Mouse (Mus musculus): ENCODE results near the gene Sec63. TPM values are rescaled to one million over a fixed set of nuclear protein-coding genes. Genes with fewer than 3 reads are reported as not detected.

Sec63 gene
- polyA plus RNA-seq (2012; fragmentation: generic; extraction: Trizol) = 22.1 TPM
- long read RNA-seq, experiment 1, partial matches to known transcripts = 11 of 12 reads
- long read RNA-seq, experiment 1, other reads (novel, unspliced or antisense) = 1 of 12 reads
- long read RNA-seq, experiment 2, full-length matches to known transcripts = 9 of 14 reads
- long read RNA-seq, experiment 2, partial matches to known transcripts = 3 of 14 reads
- long read RNA-seq, experiment 2, other reads (novel, unspliced or antisense) = 2 of 14 reads

GRCm38 (mm10) chr10:42760999-42761900 lies at the start of gene Sec63:
Gene Sec63 (plus strand): TSS chr10:42761496.
- TF ChIP-seq CEBPB (IDR thresholded peaks at IDR 0.05; ENCODE audit: low read depth) (no peak), USF1 (IDR thresholded peaks at IDR 0.05; ENCODE audit: low read depth) (no peak), MYOD1 (IDR thresholded peaks at IDR 0.05; ENCODE audit: control insufficient read depth, insufficient read length, low read depth) (no peak), MAX (IDR thresholded peaks at IDR 0.05) (peak; percentile 58)
- peak within 1 kb of the TSS; percentile 90 for H3ac ChIP-seq (ENCODE audit: control insufficient read depth, insufficient read length, low read depth)

GRCm38 (mm10) chr10:42714676-42715075 lies 46.6 kb upstream of the Sec63 start:
- Histone ChIP-seq H3K79me2 (ENCODE audit: control insufficient read depth, insufficient read depth) (no peaks in the 10 kb centered on the region), H3K27me3 (ENCODE audit: control insufficient read depth, insufficient read depth, insufficient read length) (peaks cover 4% of the 10 kb centered on the region), H3ac (ENCODE audit: control insufficient read depth, insufficient read length, low read depth) (no peak overlapping the region), H3K79me3 (ENCODE audit: low read depth) (no peaks in the 10 kb centered on the region), H3K4me3 (ENCODE audit: insufficient read depth, poor library complexity, severe bottlenecking) (no peak overlapping the region), H3K36me3 (ENCODE audit: control insufficient read depth, insufficient read depth) (no peaks in the 10 kb centered on the region)
- no peak for TF ChIP-seq MYOD1 (IDR thresholded peaks at IDR 0.05; ENCODE audit: control insufficient read depth, insufficient read length, low read depth)
- no peak for TF ChIP-seq FOSL1 (IDR thresholded peaks at IDR 0.05; ENCODE audit: insufficient read depth, low read length, poor library complexity, severe bottlenecking)
- no peak for TF ChIP-seq MYOG (IDR thresholded peaks at IDR 0.05; ENCODE audit: control insufficient read depth, extremely low read depth, insufficient read length)
- no peak for TF ChIP-seq MAX (IDR thresholded peaks at IDR 0.05)
- no peak for TF ChIP-seq CTCF (IDR thresholded peaks at IDR 0.05; ENCODE audit: control insufficient read depth, insufficient read depth, insufficient read length)
- no peak for TF ChIP-seq CEBPB (IDR thresholded peaks at IDR 0.05; ENCODE audit: low read depth)
- TF ChIP-seq USF1 (IDR thresholded peaks at IDR 0.05; ENCODE audit: low read depth) = no peak

More at GRCm38 (mm10) chr10:42760999-42761900, at the start of gene Sec63:
- Histone ChIP-seq H3K4me3 (ENCODE audit: insufficient read depth, poor library complexity, severe bottlenecking) (peak within 1 kb of the TSS; percentile 97), H3K79me3 (ENCODE audit: low read depth) (peaks cover 43% of the 10 kb centered on the region), H3K27me3 (ENCODE audit: control insufficient read depth, insufficient read depth, insufficient read length) (no peaks in the 10 kb centered on the region), H3K79me2 (ENCODE audit: control insufficient read depth, insufficient read depth) (peaks cover 49% of the 10 kb centered on the region), H3K36me3 (ENCODE audit: control insufficient read depth, insufficient read depth) (peaks cover 16% of the 10 kb centered on the region)

- peaks cover 4% of the 10 kb centered on the region for H3K27me3 ChIP-seq (ENCODE audit: control insufficient read depth, insufficient read depth, insufficient read length)
Measured at GRCm38 (mm10) chr10:42715366-42716035, 45.8 kb upstream of the Sec63 start.

GRCm38 (mm10) chr10:42722116-42722515 lies 39.2 kb upstream of the Sec63 start:
- Histone ChIP-seq H3K4me3 (ENCODE audit: insufficient read depth, poor library complexity, severe bottlenecking) (no peak overlapping the region), H3K79me3 (ENCODE audit: low read depth) (no peaks in the 10 kb centered on the region), H3K79me2 (ENCODE audit: control insufficient read depth, insufficient read depth) (no peaks in the 10 kb centered on the region), H3K27me3 (ENCODE audit: control insufficient read depth, insufficient read depth, insufficient read length) (peaks cover 4% of the 10 kb centered on the region), H3ac (ENCODE audit: control insufficient read depth, insufficient read length, low read depth) (no peak overlapping the region), H3K36me3 (ENCODE audit: control insufficient read depth, insufficient read depth) (no peaks in the 10 kb centered on the region)
- TF ChIP-seq MAX (IDR thresholded peaks at IDR 0.05) = no peak
- no peak for TF ChIP-seq MYOD1 (IDR thresholded peaks at IDR 0.05; ENCODE audit: control insufficient read depth, insufficient read length, low read depth)
- TF ChIP-seq FOSL1 (IDR thresholded peaks at IDR 0.05; ENCODE audit: insufficient read depth, low read length, poor library complexity, severe bottlenecking) = no peak
- no peak for TF ChIP-seq USF1 (IDR thresholded peaks at IDR 0.05; ENCODE audit: low read depth)
- TF ChIP-seq MYOG (IDR thresholded peaks at IDR 0.05; ENCODE audit: control insufficient read depth, extremely low read depth, insufficient read length) = no peak
- TF ChIP-seq CTCF (IDR thresholded peaks at IDR 0.05; ENCODE audit: control insufficient read depth, insufficient read depth, insufficient read length) = no peak
- TF ChIP-seq CEBPB (IDR thresholded peaks at IDR 0.05; ENCODE audit: low read depth) = no peak

More at GRCm38 (mm10) chr10:42715366-42716035, 45.8 kb upstream of the Sec63 start:
- no peaks in the 10 kb centered on the region for H3K36me3 ChIP-seq (ENCODE audit: control insufficient read depth, insufficient read depth)
- no peak for TF ChIP-seq MYOD1 (IDR thresholded peaks at IDR 0.05; ENCODE audit: control insufficient read depth, insufficient read length, low read depth)
- no peak for TF ChIP-seq USF1 (IDR thresholded peaks at IDR 0.05; ENCODE audit: low read depth)
- no peak for TF ChIP-seq MAX (IDR thresholded peaks at IDR 0.05)
- TF ChIP-seq FOSL1 (IDR thresholded peaks at IDR 0.05; ENCODE audit: insufficient read depth, low read length, poor library complexity, severe bottlenecking) = no peak
- no peak for TF ChIP-seq MYOG (IDR thresholded peaks at IDR 0.05; ENCODE audit: control insufficient read depth, extremely low read depth, insufficient read length)
- TF ChIP-seq CEBPB (IDR thresholded peaks at IDR 0.05; ENCODE audit: low read depth) = no peak
- TF ChIP-seq CTCF (IDR thresholded peaks at IDR 0.05; ENCODE audit: control insufficient read depth, insufficient read depth, insufficient read length) = no peak
- no peaks in the 10 kb centered on the region for H3K79me3 ChIP-seq (ENCODE audit: low read depth)
- H3ac ChIP-seq (ENCODE audit: control insufficient read depth, insufficient read length, low read depth) = no peak overlapping the region
- H3K79me2 ChIP-seq (ENCODE audit: control insufficient read depth, insufficient read depth) = no peaks in the 10 kb centered on the region
- no peak overlapping the region for H3K4me3 ChIP-seq (ENCODE audit: insufficient read depth, poor library complexity, severe bottlenecking)
